Mouse (Mus musculus) G1E (cell line): ENCODE data around the gene Kcnh5.

Source experiments
- CTCF ChIP-seq: IDR thresholded peaks from 2 replicates; pipeline ENCODE4 v1.5.1; 2012; ENCODE audit warnings: low read depth, low read length, inconsistent platforms, mixed read lengths
- GATA1 ChIP-seq: IDR thresholded peaks from 2 replicates; pipeline ENCODE4 v1.6.1; 2012; ENCODE audit warnings: borderline replicate concordance, low read length, inconsistent platforms, mixed read lengths
- GATA2 ChIP-seq: IDR thresholded peaks from 2 replicates; pipeline ENCODE4 v1.6.1; 2012; ENCODE audit warnings: low read depth, low read length, inconsistent platforms, borderline replicate concordance

DNA sequence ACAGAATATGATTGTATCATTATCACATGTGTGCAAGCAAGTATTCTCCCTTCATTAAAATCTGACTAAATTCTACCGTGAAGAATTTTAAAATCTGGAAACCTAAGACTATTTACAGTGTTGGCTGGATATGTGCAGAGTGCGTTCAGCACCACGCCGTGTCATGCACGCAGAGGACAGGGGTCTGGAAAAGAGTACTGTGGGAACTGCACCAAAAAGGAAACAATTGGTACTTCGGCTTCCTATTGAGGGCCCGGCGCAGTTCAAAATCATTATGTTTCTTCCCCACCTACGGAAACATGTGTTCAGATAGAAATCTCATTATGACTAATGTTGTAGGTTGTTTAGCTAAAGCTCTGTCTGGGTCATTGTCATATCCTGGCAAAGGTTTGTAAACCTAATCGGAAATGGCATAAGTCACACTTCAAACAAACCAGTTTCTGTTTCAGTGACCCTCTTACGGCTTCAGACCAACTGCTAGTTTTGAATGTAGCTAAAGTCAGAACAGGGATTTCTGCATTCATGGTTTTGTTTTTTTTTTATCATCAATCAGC lies 282.2 kb downstream of the Kcnh5 start:
- TF ChIP-seq CTCF (no peak), GATA1 (no peak), GATA2 (no peak)
